Mouse (Mus musculus) monocyte, adult 59 days (primary cell): Measurements from ENCODE around the gene Olfr1189. TPM values are rescaled to one million over a fixed set of nuclear protein-coding genes. Genes with fewer than 3 reads are reported as not detected.

Experiments used
- total RNA-seq, 2 experiments: library from RNA; stranded (reverse); gene quantifications; one replicate each; pipeline ENCODE4 v1.2.4; 2023

The Olfr1189 gene
- not detected for total RNA-seq

DNA sequence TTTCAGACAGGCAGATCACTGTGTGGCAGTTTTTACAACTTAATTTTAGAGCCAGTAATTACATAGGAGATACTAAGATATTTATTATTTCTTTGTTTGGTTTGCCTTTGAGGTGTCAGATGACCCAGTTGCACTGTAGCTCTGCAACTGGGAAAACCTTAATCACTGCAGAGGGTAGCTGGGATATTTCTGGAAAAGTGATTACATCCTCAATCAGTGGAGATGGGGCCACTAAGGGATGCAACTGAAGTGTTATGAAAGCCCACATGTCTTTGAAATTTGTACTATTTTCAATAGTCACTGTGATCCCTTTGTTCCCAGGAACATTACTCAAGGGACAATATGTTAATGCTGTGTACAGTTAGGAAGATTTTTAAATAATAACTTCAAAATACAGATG is at the start of gene Olfr1189:
Gene Olfr1189, plus strand, starts transcription at position 301 of the 400 bp plus-strand sequence.

GRCm38 (mm10) chr2:88556635-88557034 is 29.6 kb upstream of the Olfr1189 start, which contains the start of gene Olfr1188:
Gene Olfr1188 (plus strand): TSS chr2:88556935.

DNA sequence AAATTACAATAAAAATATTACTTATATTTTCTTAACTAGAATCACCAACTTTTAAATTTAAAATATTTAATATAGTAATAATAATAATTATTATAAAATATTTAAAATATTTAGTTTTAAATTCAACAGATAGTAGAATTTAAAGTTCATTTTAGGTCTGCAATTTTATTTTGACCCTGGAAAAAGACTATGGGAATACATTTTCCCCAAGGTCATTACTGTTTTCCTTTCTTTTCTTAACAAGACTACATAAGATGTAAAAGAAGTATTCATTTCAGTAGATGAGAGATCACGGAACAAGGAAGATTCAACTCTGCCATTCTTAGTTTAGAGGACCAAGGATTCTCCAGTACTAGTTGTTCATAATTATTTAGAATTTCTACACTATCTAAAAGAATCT is 54.0 kb downstream of the Olfr1189 start, which contains the start of gene Olfr1191-ps1:
Gene Olfr1191-ps1, plus strand, starts transcription at position 301 of the 400 bp plus-strand sequence.

Other genes with a start within 250 kb of the Olfr1189 start
- not detected for gene Olfr1176, start 249.7 kb upstream of the Olfr1189 start, total RNA-seq
- not detected for gene Olfr1177-ps, start 240.0 kb upstream of the Olfr1189 start, total RNA-seq
- not detected for gene Olfr1178, start 199.4 kb upstream of the Olfr1189 start, total RNA-seq
- not detected for gene Olfr1179, start 180.0 kb upstream of the Olfr1189 start, total RNA-seq
- gene Olfr1180, start 167.3 kb upstream of the Olfr1189 start, total RNA-seq = not detected
- gene Olfr1181, start 160.3 kb upstream of the Olfr1189 start, total RNA-seq = not detected
- not detected for gene Gm13757, start 137.3 kb upstream of the Olfr1189 start, total RNA-seq
- gene Olfr1183, start 131.6 kb upstream of the Olfr1189 start, total RNA-seq = not detected
- not detected for gene Olfr1184, start 102.9 kb upstream of the Olfr1189 start, total RNA-seq
- not detected for gene Olfr1185-ps1, start 93.1 kb upstream of the Olfr1189 start, total RNA-seq
- not detected for gene Olfr1186, start 67.9 kb upstream of the Olfr1189 start, total RNA-seq
- not detected for gene Olfr1188, start 29.5 kb upstream of the Olfr1189 start, total RNA-seq
- gene Olfr1191-ps1, start 54.1 kb downstream of the Olfr1189 start, total RNA-seq = not detected
- not detected for gene Olfr1192-ps1, start 62.1 kb downstream of the Olfr1189 start, total RNA-seq
- not detected for gene Olfr1193, start 89.2 kb downstream of the Olfr1189 start, total RNA-seq
- not detected for gene Olfr1195, start 102.7 kb downstream of the Olfr1189 start, total RNA-seq
- not detected for gene Olfr1196, start 118.1 kb downstream of the Olfr1189 start, total RNA-seq
- gene Olfr1197, start 145.9 kb downstream of the Olfr1189 start, total RNA-seq = not detected
- gene Olfr1198, start 164.9 kb downstream of the Olfr1189 start, total RNA-seq = not detected
- not detected for gene Olfr1199, start 174.0 kb downstream of the Olfr1189 start, total RNA-seq
- gene Olfr1200, start 184.0 kb downstream of the Olfr1189 start, total RNA-seq = not detected
- not detected for gene Olfr1201, start 206.6 kb downstream of the Olfr1189 start, total RNA-seq
- gene Olfr1202, start 228.0 kb downstream of the Olfr1189 start, total RNA-seq = not detected
- not detected for gene Olfr1205, start 243.3 kb downstream of the Olfr1189 start, total RNA-seq